Mouse (Mus musculus) testis, adult 2 months (tissue): Measurements from ENCODE around the gene Pilrb1.
"Not testable (repeated sequence)": the region's sequence is repeated elsewhere in the genome, so short reads cannot be mapped to it uniquely, and the experiment has no call there.

Experiments used
- CTCF ChIP-seq: fragments of 200-500 bp; IDR thresholded peaks from 2 replicates; pipeline ENCODE4 v1.5.1; 2012; ENCODE audit warnings: low read depth, mild to moderate bottlenecking, inconsistent platforms, low read length, moderate library complexity; ENCODE audit not compliant: control insufficient read depth, insufficient read depth, insufficient replicate concordance
- POLR2A ChIP-seq: fragments of 200-500 bp; IDR thresholded peaks from 2 replicates; pipeline ENCODE4 v1.6.1; 2012; ENCODE audit warnings: low read depth, mild to moderate bottlenecking, inconsistent platforms, low read length, moderate library complexity; ENCODE audit not compliant: control insufficient read depth

DNA sequence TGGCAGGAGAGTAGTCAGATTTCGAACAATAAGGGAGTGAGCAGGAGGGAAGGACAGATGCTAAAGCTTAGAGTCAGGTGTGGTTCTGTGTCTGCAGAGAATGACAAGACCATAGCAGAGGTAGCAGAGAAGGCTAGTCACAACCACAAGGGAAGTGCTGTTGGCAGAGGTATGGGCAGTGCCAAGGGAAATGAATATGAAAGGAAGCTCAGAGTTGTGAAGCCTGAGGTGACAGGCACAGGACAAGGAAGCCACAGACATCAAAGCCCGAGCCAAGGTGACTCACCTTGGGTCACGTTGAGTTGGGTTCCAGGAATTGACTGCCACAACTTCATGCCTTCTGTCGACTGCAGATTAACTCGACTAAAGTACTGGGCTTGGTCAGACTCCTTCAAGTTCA lies 1.0 kb downstream of the Pilrb1 start:
- not testable (repeated sequence) for TF ChIP-seq CTCF, POLR2A
